Mouse (Mus musculus): ENCODE measurements around the gene Rpgrip1l. TPM values are rescaled to one million over a fixed set of nuclear protein-coding genes. Genes with fewer than 3 reads are reported as not detected.

Rpgrip1l gene
- polyA plus RNA-seq, 1 experiment, result 6.3 TPM

DNA sequence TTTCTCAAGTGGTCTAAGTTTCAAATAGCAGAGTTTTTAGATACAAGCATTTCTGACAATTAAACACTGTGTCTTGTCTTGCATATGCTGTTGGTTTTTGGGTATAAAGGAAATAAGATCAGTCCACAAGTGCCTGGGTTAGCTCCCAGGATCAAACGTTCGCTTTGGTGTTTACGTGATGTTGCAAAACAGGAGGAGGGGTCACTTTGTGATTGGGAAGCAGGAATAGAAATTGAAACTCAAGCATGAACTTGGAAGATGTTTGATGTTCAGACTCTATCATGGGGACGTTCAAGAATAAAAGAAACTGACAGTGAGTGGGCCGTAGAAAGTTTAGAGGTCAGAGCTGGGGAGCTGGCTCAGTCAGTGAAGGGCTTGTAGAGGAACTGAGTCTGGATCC is 29.7 kb upstream of the Rpgrip1l start:
- TF ChIP-seq POLR2A (IDR thresholded peaks at IDR 0.05; ENCODE audit: borderline replicate concordance, insufficient read depth, low read length), result no peak
- TF ChIP-seq CTCF (IDR thresholded peaks at IDR 0.05; ENCODE audit: borderline replicate concordance, insufficient read depth, low read depth, low read length), result no peak
- H3K4me3 ChIP-seq (replicated peaks; ENCODE audit: insufficient read depth, low read depth, low read length), result no peak overlapping the region
- no peaks in the 10 kb centered on the region for H3K4me1 ChIP-seq (ENCODE audit: control insufficient read depth, insufficient read depth, low read length)
- 66% methylated on average over 5 of the region's 5 CpGs for WGBS
- DNase-seq, result no peak
- H3K27ac ChIP-seq (ENCODE audit: insufficient read depth, low read length), result no peak overlapping the region
- no peaks in the 10 kb centered on the region for H3K27me3 ChIP-seq (ENCODE audit: control insufficient read depth, insufficient read depth, low read length)

DNA sequence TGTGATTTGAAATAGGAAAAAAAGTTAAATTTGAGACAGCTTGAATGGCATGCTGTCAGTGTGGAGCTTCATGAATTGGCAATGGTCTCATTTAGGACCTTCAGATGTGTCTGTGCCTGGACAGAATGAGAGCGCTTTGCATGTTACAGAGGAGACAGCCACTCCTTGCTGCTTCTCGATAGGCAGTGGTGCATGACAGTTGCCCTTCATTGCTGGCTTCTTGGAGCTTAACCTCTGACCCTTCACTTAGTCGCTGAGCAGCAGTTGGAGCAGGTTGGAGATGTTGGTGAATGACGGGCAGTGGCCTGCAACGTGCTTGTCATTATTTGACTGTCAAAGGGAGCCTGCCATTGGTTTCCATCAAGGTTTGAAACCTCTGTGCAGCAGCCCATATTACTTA is 29.1 kb upstream of the Rpgrip1l start:
- no peak overlapping the region for H3K4me3 ChIP-seq (replicated peaks; ENCODE audit: insufficient read depth, low read depth, low read length)
- no peaks in the 10 kb centered on the region for H3K27me3 ChIP-seq (ENCODE audit: control insufficient read depth, insufficient read depth, low read length)
- 48% methylated on average over 5 of the region's 5 CpGs for WGBS
- no peak for TF ChIP-seq POLR2A (IDR thresholded peaks at IDR 0.05; ENCODE audit: borderline replicate concordance, insufficient read depth, low read length)
- TF ChIP-seq CTCF (IDR thresholded peaks at IDR 0.05; ENCODE audit: borderline replicate concordance, insufficient read depth, low read depth, low read length), result no peak
- no peaks in the 10 kb centered on the region for H3K4me1 ChIP-seq (ENCODE audit: control insufficient read depth, insufficient read depth, low read length)
- no peak for DNase-seq
- H3K27ac ChIP-seq (ENCODE audit: insufficient read depth, low read length), result no peak overlapping the region

DNA sequence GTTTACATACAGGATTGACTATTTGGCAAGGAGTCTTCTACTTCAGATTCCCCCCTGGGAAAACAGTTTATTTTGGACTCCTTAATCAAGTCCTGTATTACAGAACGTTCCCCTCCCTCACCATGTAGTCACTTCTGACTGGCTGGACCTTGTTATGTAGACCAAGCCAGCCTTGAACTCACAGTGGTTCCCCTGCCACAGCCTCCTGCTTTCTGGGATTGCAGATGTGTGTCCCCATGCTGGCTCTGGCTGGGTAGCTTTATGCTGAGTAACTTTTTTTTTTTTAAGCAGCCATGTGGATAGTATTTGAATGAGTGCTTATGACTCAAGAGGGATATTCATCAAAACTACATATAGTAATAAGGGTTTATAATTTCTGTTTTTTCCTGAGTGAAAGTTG is 27.7 kb upstream of the Rpgrip1l start:
- TF ChIP-seq CTCF (IDR thresholded peaks at IDR 0.05; ENCODE audit: borderline replicate concordance, insufficient read depth, low read depth, low read length), result no peak
- TF ChIP-seq POLR2A (IDR thresholded peaks at IDR 0.05; ENCODE audit: borderline replicate concordance, insufficient read depth, low read length), result no peak
- no peaks in the 10 kb centered on the region for H3K27me3 ChIP-seq (ENCODE audit: control insufficient read depth, insufficient read depth, low read length)
- DNase-seq, result no peak
- no peak overlapping the region for H3K4me3 ChIP-seq (replicated peaks; ENCODE audit: insufficient read depth, low read depth, low read length)
- no peaks in the 10 kb centered on the region for H3K4me1 ChIP-seq (ENCODE audit: control insufficient read depth, insufficient read depth, low read length)
- WGBS, result 21% methylated on average over 1 of the region's 1 CpGs
- no peak overlapping the region for H3K27ac ChIP-seq (ENCODE audit: insufficient read depth, low read length)

DNA sequence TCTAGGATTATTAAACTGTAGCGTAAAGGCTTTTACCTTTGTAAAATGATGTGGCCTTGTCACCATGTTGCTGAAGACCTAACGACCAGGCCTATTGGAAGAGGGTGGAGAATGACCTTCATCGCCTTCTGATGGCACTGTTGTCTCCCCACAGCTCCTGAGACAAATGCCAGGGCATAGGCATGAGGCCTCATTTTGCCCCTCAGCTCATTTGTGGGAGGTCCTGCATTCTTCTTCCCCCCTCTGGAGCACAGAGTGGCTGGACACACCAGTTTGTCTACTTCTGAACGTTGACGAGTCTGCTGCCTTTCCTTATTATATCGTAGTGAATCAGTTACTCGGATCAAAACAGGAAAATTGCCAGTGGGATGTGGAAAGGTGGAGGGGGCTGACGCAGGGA is 26.6 kb upstream of the Rpgrip1l start:
- WGBS, result 71% methylated on average over 8 of the region's 8 CpGs
- Histone ChIP-seq H3K27me3 (ENCODE audit: control insufficient read depth, insufficient read depth, low read length) (no peaks in the 10 kb centered on the region), H3K27ac (ENCODE audit: insufficient read depth, low read length) (no peak overlapping the region), H3K4me3 (replicated peaks; ENCODE audit: insufficient read depth, low read depth, low read length) (no peak overlapping the region), H3K4me1 (ENCODE audit: control insufficient read depth, insufficient read depth, low read length) (no peaks in the 10 kb centered on the region)
- TF ChIP-seq CTCF (IDR thresholded peaks at IDR 0.05; ENCODE audit: borderline replicate concordance, insufficient read depth, low read depth, low read length) (no peak), POLR2A (IDR thresholded peaks at IDR 0.05; ENCODE audit: borderline replicate concordance, insufficient read depth, low read length) (no peak)
- DNase-seq, result no peak

DNA sequence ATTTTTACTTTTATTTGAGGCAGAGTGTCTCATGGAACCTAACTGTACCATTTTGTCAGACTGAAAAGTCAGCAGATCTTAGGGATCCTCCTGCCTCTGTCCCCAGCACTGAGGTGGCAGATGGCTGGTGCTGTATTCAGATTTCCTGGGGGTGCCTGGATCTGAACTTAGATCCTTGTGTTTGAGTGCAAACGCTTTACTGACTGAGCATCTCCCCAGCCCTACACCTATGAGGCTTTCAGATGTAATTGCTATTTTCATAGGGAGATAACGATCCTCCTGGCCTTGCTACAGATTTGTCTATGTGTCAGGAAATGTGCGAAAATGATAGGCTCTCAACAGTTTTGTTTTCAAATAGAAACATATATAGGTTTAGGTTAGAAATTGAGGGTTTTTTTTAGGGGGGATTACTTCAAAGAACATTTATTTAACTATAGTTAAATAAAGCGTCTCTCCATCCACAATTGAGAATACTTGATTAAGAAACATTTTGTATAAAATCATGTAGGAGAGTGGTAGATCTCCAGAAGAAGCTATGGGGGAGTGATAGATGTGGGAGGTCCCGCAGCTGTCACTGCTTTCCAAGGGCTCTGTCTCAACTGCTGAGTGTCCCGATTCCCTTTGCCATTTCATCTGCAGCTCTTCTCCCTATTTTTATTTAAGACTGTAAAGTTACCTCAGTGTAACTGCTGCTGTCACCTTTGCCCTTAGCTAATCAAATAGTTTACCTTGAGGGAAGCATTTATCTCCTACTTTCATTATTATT is 25.5 kb upstream of the Rpgrip1l start:
- no peak for TF ChIP-seq CTCF (IDR thresholded peaks at IDR 0.05; ENCODE audit: borderline replicate concordance, insufficient read depth, low read depth, low read length)
- no peak for TF ChIP-seq POLR2A (IDR thresholded peaks at IDR 0.05; ENCODE audit: borderline replicate concordance, insufficient read depth, low read length)
- H3K4me1 ChIP-seq (ENCODE audit: control insufficient read depth, insufficient read depth, low read length), result no peaks in the 10 kb centered on the region
- no peak overlapping the region for H3K27ac ChIP-seq (ENCODE audit: insufficient read depth, low read length)
- WGBS, result 84% methylated on average over 6 of the region's 6 CpGs
- DNase-seq, result no peak
- no peak overlapping the region for H3K4me3 ChIP-seq (replicated peaks; ENCODE audit: insufficient read depth, low read depth, low read length)
- no peaks in the 10 kb centered on the region for H3K27me3 ChIP-seq (ENCODE audit: control insufficient read depth, insufficient read depth, low read length)

DNA sequence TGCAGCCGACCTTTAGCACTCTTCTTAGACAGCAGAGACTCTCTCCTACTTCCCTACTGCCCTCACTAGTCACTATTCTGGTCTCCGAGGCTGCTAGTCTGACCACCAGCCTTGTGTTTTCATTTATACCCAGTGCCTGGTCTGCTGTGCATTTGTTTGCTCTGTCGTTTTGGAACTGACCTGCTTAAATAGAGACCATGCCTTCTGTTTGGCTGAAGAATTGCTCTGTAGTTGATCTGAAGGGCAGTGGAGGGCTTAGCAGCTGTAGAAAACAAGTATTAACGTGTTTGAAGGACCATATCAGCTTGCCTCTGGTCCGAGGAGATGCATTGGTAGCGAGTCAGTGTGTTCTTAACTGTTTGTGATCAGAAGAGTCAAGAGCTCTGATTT is 16.4 kb upstream of the Rpgrip1l start:
- 53% methylated on average over 6 of the region's 6 CpGs for WGBS
- DNase-seq, result no peak
- H3K27me3 ChIP-seq (ENCODE audit: control insufficient read depth, insufficient read depth, low read length), result no peaks in the 10 kb centered on the region
- H3K27ac ChIP-seq (ENCODE audit: insufficient read depth, low read length), result no peak overlapping the region
- no peak for TF ChIP-seq POLR2A (IDR thresholded peaks at IDR 0.05; ENCODE audit: borderline replicate concordance, insufficient read depth, low read length)
- no peak for TF ChIP-seq CTCF (IDR thresholded peaks at IDR 0.05; ENCODE audit: borderline replicate concordance, insufficient read depth, low read depth, low read length)
- peaks cover 17% of the 10 kb centered on the region for H3K4me1 ChIP-seq (ENCODE audit: control insufficient read depth, insufficient read depth, low read length)
- H3K4me3 ChIP-seq (replicated peaks; ENCODE audit: insufficient read depth, low read depth, low read length), result no peak overlapping the region

DNA sequence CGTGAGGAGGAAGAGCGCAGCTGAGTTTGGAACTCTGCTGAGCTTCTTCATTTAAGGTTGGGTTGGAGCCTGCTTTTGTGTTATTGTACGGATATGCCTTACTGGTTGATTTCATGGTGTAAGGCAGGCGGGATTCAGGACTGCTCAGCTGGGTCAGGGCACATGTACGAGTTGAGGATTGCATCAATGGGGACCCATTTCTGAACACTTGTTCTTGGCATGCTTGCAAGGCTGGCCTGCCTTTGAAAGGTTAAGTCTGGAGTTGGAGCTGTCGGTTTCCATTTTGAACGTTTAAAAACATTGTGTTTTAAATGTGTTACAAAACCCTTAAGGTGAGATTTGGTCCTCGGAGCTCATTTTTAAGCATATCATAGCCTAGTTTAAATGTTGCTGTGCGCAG is 16.0 kb upstream of the Rpgrip1l start:
- TF ChIP-seq POLR2A (IDR thresholded peaks at IDR 0.05; ENCODE audit: borderline replicate concordance, insufficient read depth, low read length), result no peak
- TF ChIP-seq CTCF (IDR thresholded peaks at IDR 0.05; ENCODE audit: borderline replicate concordance, insufficient read depth, low read depth, low read length), result no peak
- no peaks in the 10 kb centered on the region for H3K27me3 ChIP-seq (ENCODE audit: control insufficient read depth, insufficient read depth, low read length)
- no peak overlapping the region for H3K27ac ChIP-seq (ENCODE audit: insufficient read depth, low read length)
- WGBS, result 80% methylated on average over 9 of the region's 9 CpGs
- DNase-seq, result no peak
- peaks cover 21% of the 10 kb centered on the region for H3K4me1 ChIP-seq (ENCODE audit: control insufficient read depth, insufficient read depth, low read length)
- H3K4me3 ChIP-seq (replicated peaks; ENCODE audit: insufficient read depth, low read depth, low read length), result no peak overlapping the region

DNA sequence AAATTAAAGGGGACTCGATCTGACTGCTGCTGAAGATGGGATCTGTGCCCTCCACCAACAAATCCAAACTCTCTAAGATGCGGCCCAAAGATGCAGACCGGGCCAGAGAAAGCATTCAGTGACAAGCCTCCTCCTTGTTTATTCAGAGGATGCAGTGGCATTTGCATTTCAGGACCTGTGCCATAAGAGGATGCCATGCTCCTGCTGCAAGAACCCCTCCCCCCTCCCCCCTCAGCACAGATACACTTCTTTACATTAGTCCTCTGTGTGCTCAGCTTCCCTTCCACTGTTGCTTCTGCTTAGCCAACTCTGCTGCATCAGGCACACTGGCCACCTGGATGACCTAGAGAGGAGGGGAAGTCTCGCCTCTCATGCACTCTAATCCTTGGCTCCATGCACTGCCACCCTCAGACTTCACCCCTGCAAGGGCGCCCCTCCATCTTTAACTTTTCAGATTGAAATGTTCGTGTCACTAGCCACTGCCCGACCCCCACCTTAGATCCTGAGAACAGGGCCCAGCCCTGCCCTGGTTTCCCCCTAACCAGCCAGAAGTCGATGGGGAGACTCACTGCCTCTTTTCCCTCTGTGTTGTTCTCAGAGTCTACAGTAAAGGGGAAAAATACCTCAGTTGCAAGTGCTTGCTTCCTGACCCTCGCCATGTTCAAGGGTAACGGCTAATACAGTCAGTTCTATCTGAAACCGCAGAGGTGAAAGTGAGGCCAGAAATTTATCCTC is 14.6 kb upstream of the Rpgrip1l start:
- no peak overlapping the region for H3K4me3 ChIP-seq (replicated peaks; ENCODE audit: insufficient read depth, low read depth, low read length)
- WGBS, result 78% methylated on average over 11 of the region's 11 CpGs
- TF ChIP-seq POLR2A (IDR thresholded peaks at IDR 0.05; ENCODE audit: borderline replicate concordance, insufficient read depth, low read length) (no peak), CTCF (IDR thresholded peaks at IDR 0.05; ENCODE audit: borderline replicate concordance, insufficient read depth, low read depth, low read length) (no peak)

More for the DNA sequence above, 14.6 kb upstream of the Rpgrip1l start:
- H3K27me3 ChIP-seq (ENCODE audit: control insufficient read depth, insufficient read depth, low read length), result no peaks in the 10 kb centered on the region
- H3K4me1 ChIP-seq (ENCODE audit: control insufficient read depth, insufficient read depth, low read length), result peaks cover 25% of the 10 kb centered on the region
- no peak for DNase-seq
- H3K27ac ChIP-seq (ENCODE audit: insufficient read depth, low read length), result no peak overlapping the region

All from cerebellum, adult 2 months (tissue).